Mouse (Mus musculus) thymus, postnatal 36 days (tissue): ENCODE results near the gene Rnf215.
"Not testable (repeated sequence)": the region's sequence is repeated elsewhere in the genome, so short reads cannot be mapped to it uniquely, and the experiment has no call there.

ENCODE experiments used
- DNase-seq, 2 experiments: peaks; one replicate each; pipeline ENCODE4 v3.0.0; 2022; ENCODE audit warnings: mixed read lengths in 2 of 2

The Rnf215 gene

GRCm38 (mm10) chr11:4148536-4149156 is 13.6 kb downstream of the Rnf215 start:
- no peak for DNase-seq

- DNase-seq: no peak
Measured at GRCm38 (mm10) chr11:4149886-4150285, 14.9 kb downstream of the Rnf215 start.

GRCm38 (mm10) chr11:4153694-4154093 is 18.7 kb downstream of the Rnf215 start:
- no peak for DNase-seq

GRCm38 (mm10) chr11:4155641-4156040 is 20.6 kb downstream of the Rnf215 start:
- DNase-seq: no peak

- DNase-seq: no peak
Measured at GRCm38 (mm10) chr11:4158676-4159075, 23.7 kb downstream of the Rnf215 start.

GRCm38 (mm10) chr11:4159808-4160708 is 25.1 kb downstream of the Rnf215 start, which contains the start of the genes Ccdc157 and Sf3a1:
Ccdc157 (minus strand) TSS chr11:4160293.
Sf3a1 (plus strand) TSS chr11:4160350.
- DNase-seq: peak; percentile 93 to 95

- DNase-seq: no peak
Measured at GRCm38 (mm10) chr11:4160758-4161480, 25.9 kb downstream of the Rnf215 start.

GRCm38 (mm10) chr11:4164701-4165100 is 29.7 kb downstream of the Rnf215 start:
- no peak for DNase-seq

- DNase-seq: no peak
Measured at GRCm38 (mm10) chr11:4166467-4167090, 31.6 kb downstream of the Rnf215 start.

- no peak for DNase-seq
Measured at GRCm38 (mm10) chr11:4174586-4174985, 39.6 kb downstream of the Rnf215 start.

- DNase-seq: no peak
Measured at GRCm38 (mm10) chr11:4177716-4178115, 42.7 kb downstream of the Rnf215 start.

- no peak for DNase-seq
Measured at GRCm38 (mm10) chr11:4182061-4182460, 47.1 kb downstream of the Rnf215 start.

- DNase-seq: no peak
Measured at GRCm38 (mm10) chr11:4183511-4183910, 48.5 kb downstream of the Rnf215 start.

GRCm38 (mm10) chr11:4184251-4184952 is 49.4 kb downstream of the Rnf215 start:
- no peak for DNase-seq

GRCm38 (mm10) chr11:4185480-4185879 is 50.5 kb downstream of the Rnf215 start:
- not testable (repeated sequence) for DNase-seq

GRCm38 (mm10) chr11:4186486-4187317 is 51.7 kb downstream of the Rnf215 start, which contains the start of gene Tbc1d10a:
Tbc1d10a (plus strand) TSS chr11:4186789.
- peak; percentile 98 to 100 for DNase-seq

- no peak for DNase-seq
Measured at GRCm38 (mm10) chr11:4187318-4187700, 52.3 kb downstream of the Rnf215 start.

GRCm38 (mm10) chr11:4189182-4189581 is 54.2 kb downstream of the Rnf215 start:
- no peak for DNase-seq

- DNase-seq: no peak
Measured at GRCm38 (mm10) chr11:4190677-4191076, 55.7 kb downstream of the Rnf215 start.
